Mouse (Mus musculus) lung, postnatal 36 days (tissue): Measurements from ENCODE around the gene Mcmbp.

Experiments used
- DNase-seq: peaks from one replicate; pipeline ENCODE4 v3.0.0; 2022; ENCODE audit warnings: mixed read lengths

Mcmbp gene

DNA sequence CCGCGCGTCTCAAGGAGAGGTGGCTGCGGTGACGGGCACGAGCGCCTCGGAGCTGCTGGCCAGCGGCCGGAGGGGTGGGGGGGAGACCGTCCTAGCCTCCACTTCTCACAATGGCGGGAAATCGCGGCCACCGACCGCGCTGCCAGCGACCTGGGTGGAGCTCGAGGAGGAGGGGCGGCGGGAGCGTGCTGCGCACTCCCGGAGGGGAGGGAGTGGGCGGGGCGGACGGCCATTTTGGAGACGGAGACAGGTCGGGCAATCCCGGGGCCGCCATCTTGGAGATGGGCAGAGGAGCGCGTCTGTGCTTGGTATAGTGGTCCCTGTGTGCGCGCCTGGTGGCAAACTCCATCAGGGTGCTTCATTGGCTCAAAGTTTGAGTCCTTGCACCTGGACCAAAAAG lies at the start of gene Mcmbp:
Mcmbp (minus strand) TSS at position 162 of the 400 bp plus-strand sequence.
- DNase-seq: peak; percentile 98

DNA sequence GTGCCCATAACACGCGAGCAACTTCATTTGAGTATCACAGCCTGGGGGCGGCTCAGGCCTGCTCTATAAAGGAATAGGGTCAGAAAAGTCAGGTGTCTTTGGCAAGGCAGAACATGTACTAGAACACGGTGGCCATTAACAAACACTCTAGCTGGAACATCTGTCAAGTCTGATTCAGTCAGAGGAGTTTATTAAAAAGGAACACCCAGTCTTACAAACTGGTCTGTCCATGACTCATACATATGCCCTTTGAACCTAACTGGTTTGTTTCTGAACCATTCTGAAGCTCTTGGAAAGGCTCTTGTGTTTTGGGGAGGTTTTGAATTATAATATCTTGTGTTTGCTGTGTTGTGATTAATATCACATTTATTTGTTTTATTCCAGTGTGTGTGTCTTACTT lies 49.8 kb upstream of the Mcmbp start:
- no peak for DNase-seq

DNA sequence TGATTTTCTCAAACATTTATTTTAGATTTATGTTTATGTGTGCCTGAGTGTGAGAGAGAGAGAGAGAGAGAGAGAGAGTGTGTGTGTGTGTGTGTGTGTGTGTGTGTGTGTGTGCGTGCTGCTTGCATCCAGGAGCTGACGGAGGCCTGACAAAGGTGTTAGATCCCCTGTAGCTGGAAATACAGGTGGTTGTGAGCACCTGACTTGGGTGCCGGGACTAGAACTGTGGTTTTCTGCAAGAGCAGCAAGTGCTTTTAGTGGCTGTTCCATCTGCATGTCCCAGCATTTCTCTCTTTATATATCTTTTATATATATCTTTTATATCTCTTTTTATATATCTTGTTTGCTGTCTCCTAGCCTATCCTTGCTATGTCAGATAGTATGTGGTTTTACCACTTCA lies 41.6 kb upstream of the Mcmbp start:
- no peak for DNase-seq

DNA sequence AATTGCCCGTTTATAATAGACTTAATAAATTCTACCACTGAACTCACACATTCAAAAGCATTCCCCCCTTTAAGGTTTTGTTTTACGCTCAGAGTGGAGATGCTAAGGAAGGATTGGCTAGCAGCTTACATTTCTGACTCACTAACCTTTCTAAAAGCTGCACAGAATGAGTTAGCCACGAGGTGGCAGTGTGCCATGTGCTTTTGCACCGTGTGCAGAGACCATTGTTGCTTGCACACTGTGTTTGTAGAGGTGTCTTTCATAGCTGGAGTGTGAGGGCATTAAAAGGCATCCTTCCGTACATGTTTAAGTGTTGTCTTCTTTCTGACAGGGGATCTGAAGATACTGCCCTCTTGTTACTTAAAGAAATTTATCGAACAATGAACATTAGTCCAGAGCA lies 39.0 kb upstream of the Mcmbp start:
- DNase-seq: peak; percentile 54

DNA sequence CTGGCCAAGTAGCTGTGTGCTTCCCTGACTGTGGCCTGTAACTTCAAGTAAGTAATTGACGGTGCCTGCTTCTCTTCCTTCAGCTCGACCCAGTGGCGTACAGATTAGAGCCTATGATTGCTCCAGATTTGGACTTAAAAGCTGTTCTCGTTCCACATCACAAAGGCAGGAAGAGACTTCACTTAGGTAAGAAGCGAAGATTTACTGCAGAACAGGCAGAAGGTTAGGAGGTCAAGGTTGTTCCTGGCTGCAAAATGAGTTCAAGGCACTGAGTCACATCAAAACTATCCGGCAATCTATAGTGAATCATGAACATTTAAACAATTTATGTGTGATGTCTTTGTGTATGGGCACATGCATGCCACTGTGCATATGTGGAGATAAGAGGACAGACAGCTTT lies 36.9 kb upstream of the Mcmbp start:
- DNase-seq: no peak

DNA sequence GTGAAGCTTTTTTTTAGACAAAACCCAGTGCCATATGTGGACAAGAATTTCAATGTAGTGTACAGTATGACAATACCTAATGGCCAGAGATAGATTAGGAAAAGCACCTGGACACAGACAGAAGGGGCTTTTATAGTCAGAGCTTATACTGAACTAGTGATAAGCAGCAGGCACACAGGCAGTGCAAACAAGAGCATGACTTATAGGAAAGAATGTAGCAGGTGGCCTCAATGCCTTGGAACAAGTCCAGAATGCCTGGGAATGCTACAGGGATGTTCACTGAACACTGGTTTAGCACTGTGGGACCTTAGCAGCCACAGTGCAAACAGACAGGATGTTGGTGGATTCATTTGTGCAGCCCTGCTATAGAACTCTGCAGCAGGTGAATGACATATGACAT lies 26.4 kb upstream of the Mcmbp start:
- DNase-seq: no peak

DNA sequence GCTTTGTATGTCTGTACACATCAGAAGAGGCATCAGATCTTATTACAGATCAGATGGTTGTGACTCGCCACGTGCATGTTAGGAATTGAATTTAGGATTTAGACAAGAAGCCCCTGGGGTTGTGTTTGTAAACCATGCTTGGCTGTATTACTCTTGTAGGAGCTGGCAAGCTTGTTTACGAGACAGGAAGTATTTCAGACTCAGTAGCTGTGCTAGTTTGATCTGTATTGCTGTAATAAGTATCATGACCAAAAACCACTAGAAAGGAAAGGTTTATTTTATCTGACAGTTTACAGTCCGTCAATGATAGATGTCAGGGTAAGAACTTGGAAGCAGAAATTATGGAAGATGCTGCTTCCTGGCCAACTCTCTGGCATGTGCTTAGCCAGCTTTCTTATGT lies 18.7 kb upstream of the Mcmbp start:
- DNase-seq: no peak

DNA sequence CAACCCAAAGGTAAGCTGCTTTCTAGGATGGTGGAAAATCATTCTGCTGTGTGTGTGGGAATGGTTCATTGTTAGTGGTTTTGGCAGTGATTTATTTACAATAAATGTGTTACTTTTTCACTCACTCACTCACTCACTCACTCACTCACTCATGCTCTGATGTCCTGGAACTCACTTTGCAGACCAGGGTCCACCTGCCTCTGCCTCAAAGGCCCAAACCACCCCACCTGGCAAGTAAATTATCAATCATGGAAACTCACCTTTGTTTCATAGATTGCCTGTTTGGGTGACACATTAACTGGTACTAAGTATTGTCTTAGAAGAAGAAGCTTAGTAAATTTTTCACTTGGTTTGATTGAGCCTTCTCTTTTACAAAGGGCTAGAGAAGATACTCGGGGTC lies 15.1 kb upstream of the Mcmbp start:
- no peak for DNase-seq

DNA sequence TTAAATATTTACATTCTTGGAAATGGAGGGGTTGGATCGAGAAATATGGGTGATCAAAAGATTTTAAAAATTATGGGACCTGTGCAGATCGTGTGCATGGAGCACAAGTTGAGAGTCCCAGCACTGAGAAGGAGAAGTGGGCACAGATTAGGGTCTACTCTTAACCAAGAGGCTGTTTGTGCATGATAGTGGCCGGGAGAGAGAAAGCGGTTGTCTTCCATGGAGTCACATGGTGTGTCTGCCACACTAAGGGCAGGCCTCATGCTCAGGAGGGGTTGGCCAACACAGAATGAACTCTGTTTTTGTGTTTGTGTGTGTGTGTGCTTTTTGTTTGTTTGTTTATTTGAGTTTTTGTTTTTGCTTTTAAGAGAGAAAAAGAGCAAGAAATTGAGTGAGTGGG lies 11.7 kb upstream of the Mcmbp start:
- no peak for DNase-seq

DNA sequence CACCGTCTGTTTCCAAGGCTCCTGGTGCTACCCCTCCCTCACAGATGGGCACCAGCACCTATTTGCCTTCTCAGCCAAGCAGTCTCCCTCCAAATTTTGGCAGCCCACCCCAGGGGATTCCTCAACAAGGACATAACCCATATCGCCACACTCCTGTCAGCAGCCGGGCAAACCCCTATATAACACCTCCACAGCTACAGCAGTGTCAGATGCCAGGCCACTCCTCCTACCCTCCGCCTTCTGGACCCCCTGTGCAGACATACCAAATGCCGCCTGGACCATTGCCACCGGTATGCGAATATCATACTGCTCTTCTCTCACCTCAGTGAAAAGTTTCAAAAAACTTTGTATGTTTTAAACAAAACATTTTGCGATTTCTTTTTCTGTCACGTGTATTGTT lies 10.0 kb upstream of the Mcmbp start:
- no peak for DNase-seq

DNA sequence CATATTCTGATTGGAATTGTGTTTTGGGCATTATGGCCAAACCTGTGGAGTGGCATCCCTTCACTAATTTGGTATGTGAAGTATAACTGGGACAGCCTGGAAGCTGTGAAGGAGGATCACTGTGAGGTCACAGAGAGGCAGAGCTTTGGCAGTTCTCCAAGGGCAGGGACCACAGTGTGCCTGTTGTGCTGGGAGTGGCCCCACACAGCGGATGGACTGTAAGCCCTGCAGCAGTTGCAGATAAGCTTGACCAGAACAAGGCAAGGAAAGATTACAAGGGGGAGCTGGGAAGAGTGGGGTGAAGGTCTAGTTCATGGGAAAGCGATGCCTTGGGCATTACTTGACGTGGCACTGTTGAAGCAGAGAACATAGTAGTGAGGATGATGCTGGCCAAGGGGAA lies 8.5 kb upstream of the Mcmbp start:
- DNase-seq: peak; percentile 94

DNA sequence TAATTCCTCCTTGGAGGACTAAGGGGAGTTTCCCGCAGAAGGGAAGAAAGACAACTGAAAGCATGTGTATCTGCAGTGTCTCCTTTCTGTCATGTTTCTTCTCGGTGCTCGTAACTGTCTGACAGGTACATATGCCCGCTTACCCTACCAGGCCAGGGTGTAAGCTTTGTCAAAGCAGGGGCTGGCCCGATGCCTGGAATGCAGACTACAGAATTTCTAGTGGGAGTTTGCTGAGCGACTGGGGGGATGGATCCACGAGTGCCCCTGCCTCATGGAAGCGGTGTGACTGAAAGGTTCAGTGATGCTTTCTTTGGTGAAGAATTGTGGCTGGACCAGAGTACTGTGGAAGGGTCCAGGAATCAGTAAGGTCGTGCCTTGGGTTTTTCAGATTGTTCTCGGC lies 5.9 kb upstream of the Mcmbp start:
- no peak for DNase-seq

DNA sequence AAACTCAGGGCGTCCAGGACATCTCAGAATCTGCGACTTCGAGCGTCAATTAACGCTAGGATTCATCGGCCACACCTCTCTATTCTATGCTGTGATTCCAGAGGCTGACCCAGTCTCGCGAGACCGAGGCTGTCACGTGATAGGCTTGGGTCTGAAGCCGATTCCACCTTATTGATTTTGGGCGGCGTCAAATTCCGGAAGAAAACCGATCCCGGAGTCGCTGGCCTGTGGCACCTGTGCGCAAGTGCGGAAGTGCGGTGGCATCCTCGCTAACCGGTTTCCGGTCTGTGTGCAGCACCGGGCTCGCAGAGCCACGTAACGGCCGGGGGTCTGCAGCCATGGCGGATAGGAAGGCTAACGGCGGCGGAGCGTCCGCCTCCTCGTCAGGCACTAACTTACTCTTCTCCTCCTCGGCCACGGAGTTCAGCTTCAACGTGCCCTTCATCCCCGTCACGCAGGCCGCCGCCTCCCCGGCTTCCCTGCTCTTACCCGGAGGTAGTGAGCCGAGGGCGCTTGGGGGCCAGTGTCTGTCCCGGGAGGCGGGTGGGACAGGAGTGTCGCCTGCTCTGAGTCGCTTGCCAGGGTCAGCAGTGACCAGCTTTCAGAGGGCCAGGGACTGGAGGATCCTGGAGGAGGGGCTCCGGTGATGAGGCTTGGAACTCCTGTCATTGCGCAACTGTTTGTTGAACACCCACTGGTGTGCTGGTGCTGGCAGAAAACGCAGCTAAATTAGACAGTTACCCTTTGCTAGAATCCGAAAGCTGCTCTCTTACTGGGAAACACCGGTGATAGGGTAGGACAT lies 4.6 kb upstream of the Mcmbp start, which contains the start of gene Sec23ip:
Sec23ip (plus strand) TSS at position 260 of the 802 bp plus-strand sequence.
- DNase-seq: peak; percentile 100

DNA sequence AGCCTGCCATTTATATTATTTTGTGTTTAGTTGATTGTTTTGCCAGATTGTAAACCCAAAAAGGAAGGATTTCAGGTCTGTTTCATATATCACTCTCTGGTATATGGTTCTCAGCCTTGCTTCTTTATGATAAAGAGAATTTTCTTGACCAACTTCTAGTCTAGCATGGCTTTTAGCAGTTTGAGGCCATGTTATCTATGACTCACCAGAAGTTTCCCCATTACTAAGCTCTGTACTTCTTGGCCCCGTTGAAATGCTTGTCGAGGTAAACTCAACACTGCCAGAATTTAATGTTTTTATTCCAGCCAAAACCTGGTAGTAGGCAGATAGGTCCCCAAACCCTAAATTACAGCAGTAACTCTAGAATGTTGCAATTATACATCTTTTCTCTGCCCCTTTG lies 3.6 kb upstream of the Mcmbp start:
- DNase-seq: no peak

DNA sequence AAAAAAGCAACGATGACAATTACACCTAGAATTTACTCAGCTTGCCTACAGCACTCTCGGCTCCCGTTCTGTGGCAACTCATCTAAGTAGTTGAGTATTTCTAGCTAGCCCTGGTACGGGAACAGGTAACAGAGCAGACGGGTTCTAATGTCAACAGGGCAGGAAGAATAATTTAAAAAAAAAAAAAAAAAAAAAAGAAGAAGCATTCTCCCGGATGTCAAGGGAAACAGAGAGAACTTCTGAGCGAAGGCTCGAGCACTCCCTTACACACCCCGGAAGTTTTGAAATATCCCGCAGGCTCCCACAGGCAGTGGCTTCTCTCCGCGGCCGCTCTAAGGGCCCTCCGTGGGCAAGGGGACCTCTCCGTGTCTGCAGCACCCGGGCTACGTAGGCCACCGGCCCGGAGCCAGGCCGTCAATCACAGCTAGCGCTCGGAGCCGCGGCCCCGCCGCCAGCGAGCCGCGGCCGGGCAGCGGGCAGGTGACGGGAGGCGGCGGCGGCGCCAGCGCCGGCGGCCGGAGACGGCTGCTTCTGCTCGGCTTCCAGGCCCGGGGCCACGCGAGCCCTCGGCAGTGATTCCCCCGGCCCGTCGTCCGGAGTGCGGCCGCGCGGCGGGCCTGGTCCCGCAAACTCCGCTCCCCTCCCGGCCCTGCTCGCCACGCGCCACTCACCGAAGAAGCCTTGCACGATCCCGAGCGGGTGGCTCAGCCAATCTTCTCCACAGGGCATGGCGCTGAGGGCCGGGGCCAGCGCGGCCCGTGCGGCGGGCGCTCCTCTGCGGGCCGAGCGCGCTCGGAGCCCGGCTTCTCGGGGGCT lies 625 bp downstream of the Mcmbp start:
- peak; percentile 72 for DNase-seq

DNA sequence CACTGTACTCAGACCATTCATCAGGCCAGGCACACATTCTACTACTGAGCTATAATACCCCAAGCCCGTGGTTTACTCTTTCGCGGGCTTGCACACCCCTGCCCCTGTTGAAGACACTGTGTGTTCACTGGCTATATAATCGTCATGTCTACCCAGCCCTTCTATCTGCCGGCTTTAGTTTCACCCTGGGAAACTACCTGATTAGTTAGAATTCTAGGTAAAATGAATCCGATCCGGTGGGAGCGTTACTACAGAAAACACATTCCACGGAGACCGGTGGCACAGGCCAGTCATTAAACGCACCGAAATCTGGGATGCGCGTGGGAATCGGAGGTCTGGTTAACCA lies 1.2 kb downstream of the Mcmbp start:
- no peak for DNase-seq

DNA sequence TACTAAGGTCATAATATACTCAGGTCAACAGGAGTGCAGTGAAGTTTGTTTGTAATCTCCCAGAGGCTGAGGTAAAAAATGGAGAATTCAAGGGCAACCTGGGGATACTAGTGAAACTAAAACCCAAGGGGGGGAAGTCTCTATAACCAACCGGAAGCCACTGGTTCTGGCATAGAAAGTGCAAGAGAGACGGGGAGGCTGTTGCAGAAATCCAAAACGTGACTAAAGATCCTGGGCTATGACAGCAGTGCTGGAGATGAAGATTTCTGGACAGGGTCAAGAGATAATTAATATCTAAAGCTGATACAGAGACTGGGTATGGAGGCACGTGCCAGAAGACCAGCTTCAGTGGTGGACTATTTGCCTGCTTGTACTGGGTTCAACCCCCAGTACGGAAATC lies 2.3 kb downstream of the Mcmbp start:
- DNase-seq: peak; percentile 31

DNA sequence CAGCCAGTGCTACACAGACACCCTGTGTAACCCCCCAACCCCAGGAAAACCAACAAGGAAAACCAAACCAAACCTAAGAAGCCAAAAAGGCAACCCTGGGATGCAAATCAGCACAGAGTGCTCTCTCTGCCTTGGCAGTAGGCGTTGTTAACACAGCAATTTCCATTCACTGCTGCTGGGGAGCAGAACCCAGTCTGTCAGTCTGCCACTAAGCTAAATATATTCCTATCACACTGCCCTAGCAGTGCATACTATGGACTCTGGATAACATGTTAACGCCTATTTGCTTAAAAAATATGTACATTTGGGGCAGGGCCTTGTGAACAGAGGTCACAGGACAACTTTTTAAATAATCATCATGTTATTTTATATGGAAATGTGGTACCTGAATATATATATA lies 8.7 kb downstream of the Mcmbp start:
- DNase-seq: no peak

DNA sequence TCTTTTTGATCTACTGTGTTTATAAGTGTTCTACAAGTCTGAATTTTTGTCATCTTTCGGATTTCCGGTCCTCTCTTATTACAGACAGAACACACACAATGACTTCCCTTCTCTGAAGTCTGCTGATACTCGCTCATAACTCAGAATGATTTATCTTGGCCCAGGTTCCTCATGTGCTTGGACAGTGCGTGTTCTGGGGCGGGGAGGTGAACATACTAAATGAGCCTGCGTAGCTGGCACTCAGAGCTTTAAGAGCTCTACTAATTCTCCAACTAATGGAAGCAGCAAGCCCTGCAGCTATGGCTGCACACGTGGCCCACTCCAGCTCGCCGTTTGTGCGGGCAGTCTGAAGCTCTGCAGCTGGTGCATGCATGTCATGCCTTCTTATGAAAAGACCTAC lies 11.6 kb downstream of the Mcmbp start:
- peak; percentile 31 for DNase-seq

DNA sequence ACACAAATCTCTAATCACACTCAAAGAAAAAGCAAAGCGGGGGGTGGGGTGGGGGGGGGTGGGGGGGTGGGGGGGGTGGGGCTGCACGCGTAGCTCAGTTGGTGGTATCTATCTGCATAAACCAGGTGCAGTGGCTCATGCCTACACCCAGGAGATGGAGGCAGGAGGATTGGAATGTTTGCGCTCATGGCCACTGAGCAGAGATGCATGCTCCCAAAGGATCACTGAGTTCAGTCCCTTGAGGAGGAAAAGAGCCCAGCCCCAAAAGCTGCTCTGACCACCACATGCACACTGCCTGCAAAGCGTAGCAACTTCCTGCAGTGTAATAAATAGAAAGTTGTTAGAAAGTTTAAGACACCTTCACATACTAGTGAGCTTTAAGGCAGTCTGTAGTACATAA lies 12.6 kb downstream of the Mcmbp start:
- DNase-seq: no peak

DNA sequence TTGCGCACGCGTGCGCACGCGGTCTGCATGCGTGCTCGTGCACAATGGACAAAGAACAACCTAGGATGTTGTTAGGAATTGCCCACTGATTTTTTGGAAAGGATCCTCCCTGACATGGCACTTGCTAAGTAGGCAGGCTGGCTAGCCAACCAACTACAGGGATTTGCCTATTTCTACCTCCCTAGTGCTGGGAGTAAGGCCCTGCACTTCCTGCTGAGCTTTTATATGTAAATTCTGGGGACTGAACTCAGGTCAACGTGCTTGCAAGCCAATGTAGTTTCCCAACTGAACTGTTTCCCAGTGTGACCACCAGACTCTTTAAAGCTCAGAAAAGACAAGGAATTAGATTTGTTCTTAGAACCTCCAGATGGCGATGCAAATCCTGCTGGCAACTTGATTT lies 13.3 kb downstream of the Mcmbp start:
- DNase-seq: no peak

DNA sequence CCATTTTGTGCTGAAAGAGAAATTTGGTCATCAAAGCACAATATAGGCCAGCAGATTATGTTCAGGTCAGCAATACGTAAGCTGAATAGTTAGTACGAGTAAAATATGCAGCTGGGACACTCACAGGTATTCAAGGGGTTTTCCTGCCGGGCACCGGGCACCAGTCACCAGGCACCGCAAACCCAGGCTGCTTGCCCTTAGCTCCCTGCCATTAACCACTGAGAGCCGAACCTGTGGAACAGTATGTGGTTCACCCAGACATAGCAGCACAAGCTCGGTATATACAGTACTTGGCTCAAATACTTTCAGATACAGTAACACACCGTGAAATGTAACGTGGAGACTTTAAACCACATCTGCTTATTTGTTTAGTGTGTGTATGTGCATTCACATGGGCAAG lies 15.1 kb downstream of the Mcmbp start:
- DNase-seq: no peak

DNA sequence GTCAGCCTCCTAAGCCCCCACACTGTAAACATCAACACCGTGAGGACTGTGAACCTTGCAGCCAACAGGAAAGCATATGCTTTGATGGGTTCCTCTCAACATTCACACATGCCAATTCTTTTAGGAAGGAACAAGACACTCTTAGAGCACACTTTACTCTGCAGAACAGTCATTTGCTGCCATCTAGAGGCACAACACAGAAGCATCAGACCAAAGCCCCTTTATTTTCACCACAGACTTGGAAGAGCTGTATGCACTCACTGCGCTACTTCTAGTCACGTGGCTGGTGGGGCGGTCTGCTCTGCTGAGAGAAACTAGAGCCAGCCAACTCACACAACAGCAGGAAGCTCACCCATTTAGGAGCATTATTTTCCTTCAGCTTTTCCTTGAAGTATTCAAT lies 15.5 kb downstream of the Mcmbp start:
- DNase-seq: peak; percentile 91

DNA sequence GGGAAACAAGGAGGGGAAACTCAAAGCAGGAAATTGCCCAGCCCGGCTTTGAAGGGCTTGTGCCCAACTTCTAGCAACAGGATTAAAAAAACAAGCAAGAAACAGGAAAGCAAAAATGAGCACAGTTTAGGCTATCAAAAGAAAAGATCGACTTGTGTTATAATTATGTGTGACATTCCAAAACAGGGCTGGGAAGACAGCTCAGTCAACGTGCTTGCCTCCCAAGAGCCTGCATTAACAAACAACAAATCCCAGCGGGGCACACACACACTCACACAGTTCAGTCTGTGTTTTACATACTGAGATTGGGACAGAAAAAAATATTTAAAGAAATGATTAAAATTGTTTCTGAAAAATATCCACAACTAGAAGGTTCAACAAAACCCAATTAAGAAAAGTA lies 22.3 kb downstream of the Mcmbp start:
- DNase-seq: peak; percentile 27
